Mouse (Mus musculus) forebrain, embryonic 12.5 days (tissue): ENCODE measurements at regions not wholly inside any gene's neighbourhood (a gene's known extent, or its start where the extent isn't known, plus 50 kb on each side); places are given as distances from the start of the nearest gene placed in this dataset.

ENCODE experiments used
- ATAC-seq: fragments of 200-750 bp; cut with Nextera tagmentation; 2 replicates; pipeline ENCODE4 v1.8.0; 2017; ENCODE audit warnings: moderate TSS enrichment; ENCODE audit not compliant: low FRiP score
- H3K27ac ChIP-seq: fragments of 300-500 bp; sonication (generic); 2 replicates; pipeline ENCODE4 v1.5.1; 2016; ENCODE audit warnings: mild to moderate bottlenecking
- H3K27me3 ChIP-seq: fragments of 300-500 bp; sonication (generic); 2 replicates; pipeline ENCODE4 v1.6.1; 2016; ENCODE audit warnings: mild to moderate bottlenecking
- H3K36me3 ChIP-seq: fragments of 300-500 bp; sonication (generic); replicated peaks from 2 replicates; pipeline ENCODE4 v1.6.1; 2016; ENCODE audit warnings: mild to moderate bottlenecking
- H3K4me1 ChIP-seq: fragments of 300-500 bp; sonication (generic); 2 replicates; pipeline ENCODE4 v1.6.1; 2016
- H3K4me2 ChIP-seq: fragments of 300-500 bp; sonication (generic); 2 replicates; pipeline ENCODE4 v1.6.1; 2016; ENCODE audit warnings: mild to moderate bottlenecking, moderate library complexity
- H3K4me3 ChIP-seq: fragments of 300-500 bp; sonication (generic); replicated peaks from 2 replicates; pipeline ENCODE4 v1.5.1; 2016; ENCODE audit warnings: mild to moderate bottlenecking
- H3K9ac ChIP-seq: fragments of 300-500 bp; sonication (generic); 2 replicates; pipeline ENCODE4 v1.6.1; 2016; ENCODE audit warnings: mild to moderate bottlenecking
- H3K9me3 ChIP-seq: fragments of 300-500 bp; sonication (generic); 2 replicates; pipeline ENCODE4 v1.6.1; 2016
- WGBS: fragments of 180-500 bp; shearing (Covaris S2); methylation state at CpG from one replicate; pipeline ENCODE4 v1.1.7; 2016; 5-methylcytosine and 5-hydroxymethylcytosine counted together

- no peak overlapping the region for H3K4me2 ChIP-seq
- no peak overlapping the region for H3K4me3 ChIP-seq
- no peaks in the 10 kb centered on the region for H3K36me3 ChIP-seq
- H3K27me3 ChIP-seq = no peaks in the 10 kb centered on the region
- H3K9ac ChIP-seq = no peak overlapping the region
- ATAC-seq = no peak
- H3K4me1 ChIP-seq = 0 out of 2 replicates have a peak, but pooled peaks cover 2% of the 10 kb centered on the region
- H3K27ac ChIP-seq = no peak overlapping the region
- 33% methylated on average over 3 of the region's 3 CpGs for WGBS
- H3K9me3 ChIP-seq = no peaks in the 10 kb centered on the region
Measured at GRCm38 (mm10) chr16:24128566-24128965, 139.9 kb upstream of the Bcl6 start.

- H3K4me1 ChIP-seq = no peaks in the 10 kb centered on the region
- H3K27ac ChIP-seq = no peak overlapping the region
- no peak overlapping the region for H3K4me3 ChIP-seq
- H3K9me3 ChIP-seq = no peaks in the 10 kb centered on the region
- WGBS = 89% methylated on average over 5 of the region's 5 CpGs
- H3K9ac ChIP-seq = no peak overlapping the region
- no peak for ATAC-seq
- H3K27me3 ChIP-seq = no peaks in the 10 kb centered on the region
- H3K36me3 ChIP-seq = no peaks in the 10 kb centered on the region
- H3K4me2 ChIP-seq = no peak overlapping the region
Measured at GRCm38 (mm10) chr16:24124766-24125165, 136.1 kb upstream of the Bcl6 start.

DNA sequence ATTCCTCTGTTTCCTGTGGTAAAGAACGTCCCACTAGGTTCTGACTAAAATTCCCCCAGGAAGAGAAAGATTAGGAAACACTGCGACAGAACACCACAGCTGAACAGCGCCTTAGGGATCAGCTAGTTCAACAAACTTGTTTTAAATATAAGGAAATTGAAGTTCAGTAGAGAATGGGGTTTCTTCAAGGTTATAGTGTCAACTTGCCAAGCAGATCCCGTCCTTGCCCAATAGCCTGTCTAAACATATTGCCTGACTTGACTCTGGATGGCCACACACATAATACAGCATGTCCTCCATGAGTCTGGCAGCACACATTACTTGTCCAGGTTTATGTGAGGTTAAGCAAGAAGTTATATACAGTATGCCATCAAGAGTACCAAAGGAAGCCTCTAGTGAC, 135.4 kb upstream of the Bcl6 start:
- 91% methylated on average over 4 of the region's 4 CpGs for WGBS
- Histone ChIP-seq H3K4me3 (no peak overlapping the region), H3K9ac (no peak overlapping the region), H3K9me3 (no peaks in the 10 kb centered on the region), H3K27me3 (no peaks in the 10 kb centered on the region), H3K4me2 (no peak overlapping the region), H3K4me1 (no peaks in the 10 kb centered on the region), H3K27ac (no peak overlapping the region), H3K36me3 (no peaks in the 10 kb centered on the region)
- ATAC-seq = no peak

DNA sequence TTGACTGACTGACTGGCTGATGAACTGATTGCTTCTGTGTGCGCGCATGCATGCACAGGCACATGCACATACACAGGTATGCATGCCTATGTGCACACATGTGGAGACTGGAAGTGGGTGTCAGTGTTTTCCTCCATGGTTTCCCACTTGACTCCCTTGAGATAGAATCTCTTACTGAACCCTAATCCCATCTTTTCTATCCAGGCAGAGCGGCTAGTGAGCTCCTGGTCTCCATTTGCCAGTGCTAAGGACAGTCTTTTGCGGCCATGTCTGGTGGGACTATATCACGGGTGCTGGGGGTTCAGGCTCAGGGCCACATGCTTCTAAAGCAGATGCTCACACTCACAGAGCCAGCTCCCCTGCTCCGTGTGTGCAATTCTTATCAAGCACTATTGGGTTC, 133.0 kb upstream of the Bcl6 start:
- no peak overlapping the region for H3K4me2 ChIP-seq
- no peak for ATAC-seq
- 90% methylated on average over 6 of the region's 6 CpGs for WGBS
- no peak overlapping the region for H3K4me3 ChIP-seq
- H3K9ac ChIP-seq = no peak overlapping the region
- no peaks in the 10 kb centered on the region for H3K36me3 ChIP-seq
- H3K27ac ChIP-seq = no peak overlapping the region
- no peaks in the 10 kb centered on the region for H3K4me1 ChIP-seq
- H3K27me3 ChIP-seq = no peaks in the 10 kb centered on the region
- H3K9me3 ChIP-seq = no peaks in the 10 kb centered on the region

- H3K4me1 ChIP-seq = no peaks in the 10 kb centered on the region
Measured at GRCm38 (mm10) chr16:24120836-24121235, 132.2 kb upstream of the Bcl6 start.

DNA sequence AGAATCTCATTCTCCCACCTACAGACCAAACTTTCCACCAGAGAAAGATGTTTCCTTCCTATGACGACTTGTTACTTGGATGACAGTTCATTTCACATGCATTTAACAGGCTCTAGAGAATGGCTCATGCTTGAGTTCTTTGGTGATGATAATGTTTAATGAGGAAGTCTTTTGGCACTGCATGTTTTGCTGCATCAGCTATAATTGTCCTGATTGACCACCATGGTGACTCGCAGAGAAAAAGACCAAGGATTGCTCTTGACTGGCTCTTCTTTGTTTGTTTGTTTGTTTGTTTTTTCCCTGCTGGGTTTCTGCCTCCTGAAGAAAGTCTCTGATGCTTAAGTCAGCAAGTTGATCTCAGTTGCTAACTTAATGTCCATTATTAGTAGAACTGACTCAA, 129.8 kb upstream of the Bcl6 start:
- Histone ChIP-seq H3K4me2 (no peak overlapping the region), H3K4me3 (no peak overlapping the region), H3K36me3 (no peaks in the 10 kb centered on the region), H3K9ac (no peak overlapping the region), H3K27me3 (no peaks in the 10 kb centered on the region), H3K27ac (no peak overlapping the region), H3K4me1 (no peaks in the 10 kb centered on the region), H3K9me3 (no peaks in the 10 kb centered on the region)
- no peak for ATAC-seq
- 88% methylated on average over 2 of the region's 2 CpGs for WGBS

More at GRCm38 (mm10) chr16:24120836-24121235, 132.2 kb upstream of the Bcl6 start:
- Histone ChIP-seq H3K9ac (no peak overlapping the region), H3K36me3 (no peaks in the 10 kb centered on the region), H3K27ac (no peak overlapping the region), H3K27me3 (no peaks in the 10 kb centered on the region), H3K4me3 (no peak overlapping the region), H3K9me3 (no peaks in the 10 kb centered on the region), H3K4me2 (no peak overlapping the region)
- WGBS = 52% methylated on average over 6 of the region's 6 CpGs
- ATAC-seq = no peak

- ATAC-seq = no peak
- Histone ChIP-seq H3K9ac (no peak overlapping the region), H3K4me1 (0 out of 2 replicates have a peak, but pooled peaks cover under 1% of the 10 kb centered on the region), H3K27ac (no peak overlapping the region), H3K36me3 (no peaks in the 10 kb centered on the region), H3K27me3 (no peaks in the 10 kb centered on the region), H3K4me2 (no peak overlapping the region), H3K9me3 (no peaks in the 10 kb centered on the region), H3K4me3 (no peak overlapping the region)
- 80% methylated on average over 8 of the region's 8 CpGs for WGBS
Measured at GRCm38 (mm10) chr16:24102854-24103690, 114.4 kb upstream of the Bcl6 start.

DNA sequence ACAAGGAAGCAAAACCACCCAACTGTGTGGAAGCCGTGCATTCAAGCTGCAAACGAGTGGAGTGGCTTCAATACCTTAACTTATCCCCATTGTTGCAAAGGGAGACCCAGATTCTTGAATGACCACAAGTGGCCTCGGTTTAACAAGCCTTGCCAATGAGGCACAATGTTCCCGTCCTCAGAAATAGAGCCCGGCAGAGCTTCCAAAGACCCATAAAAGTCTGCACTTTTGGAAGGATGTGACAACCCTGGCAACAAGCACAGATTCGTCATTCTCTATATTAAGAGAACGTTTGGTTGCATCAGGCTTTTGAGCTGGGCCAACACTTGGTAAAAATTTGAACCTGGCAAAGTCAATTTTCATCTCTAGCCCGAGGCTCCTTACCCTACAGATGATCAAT, 108.9 kb upstream of the Bcl6 start:
- no peaks in the 10 kb centered on the region for H3K27me3 ChIP-seq
- H3K4me3 ChIP-seq = no peak overlapping the region
- H3K36me3 ChIP-seq = no peaks in the 10 kb centered on the region
- ATAC-seq = no peak
- no peak overlapping the region for H3K4me2 ChIP-seq
- 33% methylated on average over 8 of the region's 8 CpGs for WGBS
- no peaks in the 10 kb centered on the region for H3K4me1 ChIP-seq
- H3K9me3 ChIP-seq = no peaks in the 10 kb centered on the region
- H3K27ac ChIP-seq = no peak overlapping the region
- H3K9ac ChIP-seq = no peak overlapping the region

DNA sequence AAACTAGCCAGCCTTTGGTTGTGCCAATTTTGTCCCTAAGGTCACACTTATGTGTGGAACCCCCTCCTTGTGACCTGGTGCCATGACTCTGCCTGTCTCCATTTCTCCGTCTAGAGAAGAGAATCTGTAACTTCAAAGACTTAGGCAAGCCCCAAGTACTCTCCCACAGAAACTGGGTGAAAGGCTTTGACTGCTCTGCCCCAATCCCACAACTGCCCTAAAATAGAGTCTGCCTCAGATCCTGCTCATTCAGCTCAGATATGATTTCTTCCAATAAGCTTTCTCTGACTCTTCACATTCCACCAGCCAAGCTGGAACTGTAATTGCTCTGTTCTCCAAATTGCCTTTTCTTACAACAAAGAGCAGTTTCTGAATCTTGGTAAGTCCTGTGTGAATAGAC, 107.4 kb upstream of the Bcl6 start:
- no peak overlapping the region for H3K27ac ChIP-seq
- no peak overlapping the region for H3K9ac ChIP-seq
- no peak for ATAC-seq
- no peaks in the 10 kb centered on the region for H3K4me1 ChIP-seq
- H3K4me2 ChIP-seq = no peak overlapping the region
- H3K36me3 ChIP-seq = no peaks in the 10 kb centered on the region
- H3K4me3 ChIP-seq = no peak overlapping the region
- no peaks in the 10 kb centered on the region for H3K27me3 ChIP-seq
- H3K9me3 ChIP-seq = no peaks in the 10 kb centered on the region
- 48% methylated on average over 1 of the region's 1 CpGs for WGBS

DNA sequence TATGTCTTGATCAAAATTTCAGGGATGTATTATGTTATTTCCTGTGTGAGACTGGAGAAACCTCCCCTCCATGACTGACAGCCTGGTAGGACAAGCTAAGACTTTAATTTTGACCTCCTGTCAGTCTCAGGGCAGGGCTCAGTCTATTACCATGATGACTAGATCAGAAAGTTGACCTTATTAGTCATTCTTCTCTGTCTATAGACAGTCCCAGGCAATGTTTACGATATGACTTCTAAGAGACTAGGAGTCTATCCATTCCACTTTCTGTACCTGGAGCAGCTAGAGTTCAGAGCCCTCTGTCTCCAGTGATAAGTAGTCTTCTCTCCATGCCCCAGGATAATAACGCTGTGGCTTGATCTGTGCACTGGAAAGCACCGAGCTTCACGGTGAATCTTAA, 107.0 kb upstream of the Bcl6 start:
- Histone ChIP-seq H3K4me2 (no peak overlapping the region), H3K4me3 (no peak overlapping the region), H3K4me1 (no peaks in the 10 kb centered on the region), H3K27me3 (no peaks in the 10 kb centered on the region), H3K9ac (no peak overlapping the region), H3K36me3 (no peaks in the 10 kb centered on the region), H3K9me3 (no peaks in the 10 kb centered on the region), H3K27ac (no peak overlapping the region)
- ATAC-seq = no peak
- 89% methylated on average over 4 of the region's 4 CpGs for WGBS

DNA sequence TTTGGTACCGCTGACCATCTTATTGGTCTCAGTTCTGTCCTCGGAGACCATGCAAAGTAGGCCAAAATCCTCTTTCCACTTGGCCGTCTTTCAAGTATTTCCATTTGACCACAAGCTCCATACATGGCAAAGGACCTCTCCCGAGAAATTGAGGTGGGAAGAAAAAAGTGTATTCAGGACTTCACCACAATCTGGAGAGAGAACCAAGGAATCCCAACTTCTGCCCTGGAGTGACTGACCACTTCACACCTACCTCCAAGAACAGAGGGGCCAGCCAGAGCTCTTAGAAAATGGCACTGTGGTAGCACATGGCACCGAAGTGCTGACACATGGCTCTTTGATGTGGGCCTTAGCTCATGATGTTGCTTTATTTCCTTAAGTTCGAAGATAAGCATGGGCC, 105.9 kb upstream of the Bcl6 start:
- H3K4me2 ChIP-seq = no peak overlapping the region
- H3K36me3 ChIP-seq = no peaks in the 10 kb centered on the region
- WGBS = 92% methylated on average over 6 of the region's 6 CpGs
- no peak overlapping the region for H3K4me3 ChIP-seq
- ATAC-seq = no peak
- no peak overlapping the region for H3K27ac ChIP-seq
- H3K9me3 ChIP-seq = no peaks in the 10 kb centered on the region
- no peaks in the 10 kb centered on the region for H3K27me3 ChIP-seq
- H3K9ac ChIP-seq = no peak overlapping the region
- H3K4me1 ChIP-seq = no peaks in the 10 kb centered on the region

DNA sequence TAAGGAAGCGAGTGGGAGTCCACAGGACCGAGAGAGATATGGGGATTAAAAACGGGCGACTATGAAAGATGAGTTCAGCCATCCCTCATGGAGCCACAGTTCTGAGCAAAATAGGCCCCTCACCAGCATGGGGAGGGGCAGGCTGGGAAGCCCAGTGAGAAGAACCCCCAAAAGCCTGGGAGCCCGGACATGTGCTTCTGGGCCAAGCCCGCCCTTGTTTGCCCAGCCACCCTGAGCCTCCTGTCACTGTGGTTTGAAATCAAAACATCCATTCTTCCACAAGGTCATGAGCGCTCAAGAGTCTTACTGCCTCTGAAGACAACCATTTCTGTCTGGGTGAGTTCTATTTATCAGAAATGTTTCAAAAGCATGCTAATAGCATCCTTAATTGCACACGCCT, 105.0 kb upstream of the Bcl6 start:
- 88% methylated on average over 8 of the region's 8 CpGs for WGBS
- no peaks in the 10 kb centered on the region for H3K4me1 ChIP-seq
- no peak overlapping the region for H3K4me2 ChIP-seq
- no peak overlapping the region for H3K27ac ChIP-seq
- H3K27me3 ChIP-seq = no peaks in the 10 kb centered on the region
- no peaks in the 10 kb centered on the region for H3K9me3 ChIP-seq
- no peaks in the 10 kb centered on the region for H3K36me3 ChIP-seq
- H3K9ac ChIP-seq = no peak overlapping the region
- H3K4me3 ChIP-seq = no peak overlapping the region
- ATAC-seq = no peak
